Mouse (Mus musculus) liver, embryonic 13.5 days (tissue): ENCODE measurements at regions not wholly inside any gene's neighbourhood (a gene's known extent, or its start where the extent isn't known, plus 50 kb on each side); places are given as distances from the start of the nearest gene placed in this dataset.
A peak's percentile ranks its signal among the peaks of the same experiment; 100 is the strongest.

Source experiments
- ATAC-seq: fragments of 200-750 bp; cut with Nextera tagmentation; 2 replicates; pipeline ENCODE4 v1.8.0; 2017; ENCODE audit warnings: low read depth, mild to moderate bottlenecking, moderate number of reproducible peaks, moderate library complexity
- DNase-seq: peaks from one replicate; pipeline ENCODE4 v3.0.0; 2022
- H3K27ac ChIP-seq: fragments of 300-500 bp; sonication (generic); 2 replicates; pipeline ENCODE4 v1.5.1; 2015; ENCODE audit warnings: moderate library complexity, mild to moderate bottlenecking, inconsistent platforms
- H3K27me3 ChIP-seq: fragments of 300-500 bp; sonication (generic); 2 replicates; pipeline ENCODE4 v1.6.1; 2015; ENCODE audit warnings: mild to moderate bottlenecking, inconsistent platforms
- H3K36me3 ChIP-seq: fragments of 300-500 bp; sonication (generic); 2 replicates; pipeline ENCODE4 v1.6.1; 2015; ENCODE audit warnings: mild to moderate bottlenecking, inconsistent platforms
- H3K4me1 ChIP-seq: fragments of 300-500 bp; sonication (generic); replicated peaks from 2 replicates; pipeline ENCODE4 v1.6.1; 2015; ENCODE audit warnings: inconsistent platforms
- H3K4me2 ChIP-seq: fragments of 300-500 bp; sonication (generic); 2 replicates; pipeline ENCODE4 v1.6.1; 2015; ENCODE audit warnings: inconsistent platforms, mild to moderate bottlenecking, moderate library complexity
- H3K4me3 ChIP-seq: fragments of 300-500 bp; sonication (generic); replicated peaks from 2 replicates; pipeline ENCODE4 v1.5.1; 2015; ENCODE audit warnings: mild to moderate bottlenecking, inconsistent platforms
- H3K9ac ChIP-seq: fragments of 300-500 bp; sonication (generic); 2 replicates; pipeline ENCODE4 v1.6.1; 2015; ENCODE audit warnings: mild to moderate bottlenecking, inconsistent platforms
- H3K9me3 ChIP-seq: fragments of 300-500 bp; sonication (generic); replicated peaks from 2 replicates; pipeline ENCODE4 v1.6.1; 2016; ENCODE audit warnings: inconsistent platforms
- WGBS: fragments of 180-500 bp; shearing (Covaris S2); methylation state at CpG from one replicate; pipeline ENCODE4 v1.1.7; 2015; ENCODE audit not compliant: insufficient replicate concordance; 5-methylcytosine and 5-hydroxymethylcytosine counted together

- ATAC-seq = no peak
- Histone ChIP-seq H3K4me2 (no peak overlapping the region), H3K27ac (no peak overlapping the region), H3K27me3 (no peaks in the 10 kb centered on the region), H3K4me3 (no peak overlapping the region), H3K9ac (no peak overlapping the region), H3K36me3 (no peaks in the 10 kb centered on the region), H3K9me3 (no peaks in the 10 kb centered on the region), H3K4me1 (no peaks in the 10 kb centered on the region)
- DNase-seq = no peak
- 29% methylated on average over 5 of the region's 5 CpGs for WGBS
These were observed 205.7 kb upstream of the Runx1 start for GRCm38 (mm10) chr16:93031624-93032023.

GRCm38 (mm10) chr16:93028640-93029039, 202.7 kb upstream of the Runx1 start:
- Histone ChIP-seq H3K4me3 (no peak overlapping the region), H3K4me2 (no peak overlapping the region), H3K9me3 (no peaks in the 10 kb centered on the region), H3K27me3 (no peaks in the 10 kb centered on the region), H3K4me1 (no peaks in the 10 kb centered on the region), H3K27ac (no peak overlapping the region), H3K9ac (no peak overlapping the region), H3K36me3 (no peaks in the 10 kb centered on the region)
- WGBS = 25% methylated on average over 7 of the region's 7 CpGs
- ATAC-seq (no peak), DNase-seq (peak; percentile 13)

DNA sequence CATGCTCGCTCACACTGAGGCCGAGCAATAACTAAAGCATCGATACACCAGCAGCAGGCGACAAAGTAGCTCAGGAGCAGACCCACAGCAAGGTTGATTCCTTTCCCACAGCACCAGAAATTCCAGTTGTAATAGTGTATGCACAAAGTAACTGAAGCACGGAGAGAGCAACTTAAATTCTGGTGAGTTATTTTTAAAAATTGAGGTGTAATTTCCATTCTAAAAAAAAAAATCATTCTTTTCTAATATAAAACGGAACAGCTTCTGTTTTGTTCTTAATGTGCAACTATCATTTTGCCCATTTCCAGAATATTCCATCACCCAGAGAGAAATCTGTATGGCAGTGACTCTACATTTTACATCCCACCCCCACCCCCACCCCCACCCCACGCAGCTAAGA, 202.1 kb upstream of the Runx1 start:
- ATAC-seq (no peak), DNase-seq (no peak)
- Histone ChIP-seq H3K9me3 (no peaks in the 10 kb centered on the region), H3K9ac (no peak overlapping the region), H3K4me3 (no peak overlapping the region), H3K36me3 (no peaks in the 10 kb centered on the region), H3K4me2 (no peak overlapping the region), H3K27me3 (no peaks in the 10 kb centered on the region), H3K4me1 (no peaks in the 10 kb centered on the region), H3K27ac (no peak overlapping the region)
- WGBS = 74% methylated on average over 7 of the region's 7 CpGs

GRCm38 (mm10) chr16:93026094-93026648, 200.2 kb upstream of the Runx1 start:
- 58% methylated on average over 11 of the region's 11 CpGs for WGBS
- no peaks in the 10 kb centered on the region for H3K36me3 ChIP-seq
- H3K27ac ChIP-seq = no peak overlapping the region
- ATAC-seq (no peak), DNase-seq (no peak)
- H3K4me2 ChIP-seq = no peak overlapping the region
- H3K9me3 ChIP-seq = no peaks in the 10 kb centered on the region
- H3K4me3 ChIP-seq = no peak overlapping the region
- H3K4me1 ChIP-seq = no peaks in the 10 kb centered on the region
- no peaks in the 10 kb centered on the region for H3K27me3 ChIP-seq
- no peak overlapping the region for H3K9ac ChIP-seq

- 60% methylated on average over 7 of the region's 7 CpGs for WGBS
- H3K9ac ChIP-seq = no peak overlapping the region
- H3K36me3 ChIP-seq = no peaks in the 10 kb centered on the region
- 0 out of 2 replicates have a peak, but pooled peaks cover 5% of the 10 kb centered on the region for H3K27me3 ChIP-seq
- DNase-seq (no peak), ATAC-seq (no peak)
- no peak overlapping the region for H3K27ac ChIP-seq
- H3K9me3 ChIP-seq = no peaks in the 10 kb centered on the region
- H3K4me3 ChIP-seq = no peak overlapping the region
- no peak overlapping the region for H3K4me2 ChIP-seq
- no peaks in the 10 kb centered on the region for H3K4me1 ChIP-seq
These were observed 194.0 kb upstream of the Runx1 start for GRCm38 (mm10) chr16:93019800-93020555.

GRCm38 (mm10) chr16:93018766-93019165, 192.8 kb upstream of the Runx1 start:
- Histone ChIP-seq H3K27me3 (0 out of 2 replicates have a peak, but pooled peaks cover 5% of the 10 kb centered on the region), H3K4me2 (no peak overlapping the region), H3K36me3 (no peaks in the 10 kb centered on the region), H3K9ac (no peak overlapping the region), H3K9me3 (no peaks in the 10 kb centered on the region), H3K27ac (no peak overlapping the region), H3K4me1 (no peaks in the 10 kb centered on the region), H3K4me3 (no peak overlapping the region)
- 53% methylated on average over 5 of the region's 5 CpGs for WGBS
- DNase-seq (no peak), ATAC-seq (no peak)

GRCm38 (mm10) chr16:93017025-93017424, 191.1 kb upstream of the Runx1 start:
- no peak overlapping the region for H3K4me3 ChIP-seq
- no peaks in the 10 kb centered on the region for H3K36me3 ChIP-seq
- H3K27ac ChIP-seq = no peak overlapping the region
- WGBS = 77% methylated on average over 9 of the region's 9 CpGs
- H3K27me3 ChIP-seq = 0 out of 2 replicates have a peak, but pooled peaks cover 5% of the 10 kb centered on the region
- no peak for ATAC-seq
- no peaks in the 10 kb centered on the region for H3K9me3 ChIP-seq
- no peak overlapping the region for H3K9ac ChIP-seq
- no peak overlapping the region for H3K4me2 ChIP-seq
- no peaks in the 10 kb centered on the region for H3K4me1 ChIP-seq
- DNase-seq = no peak

GRCm38 (mm10) chr16:93015636-93016035, 189.7 kb upstream of the Runx1 start:
- H3K9me3 ChIP-seq = no peaks in the 10 kb centered on the region
- H3K9ac ChIP-seq = no peak overlapping the region
- ATAC-seq = no peak
- no peak for DNase-seq
- H3K27me3 ChIP-seq = 0 out of 2 replicates have a peak, but pooled peaks cover 5% of the 10 kb centered on the region
- no peaks in the 10 kb centered on the region for H3K36me3 ChIP-seq
- no peak overlapping the region for H3K4me3 ChIP-seq
- WGBS = 72% methylated on average over 6 of the region's 6 CpGs
- H3K27ac ChIP-seq = no peak overlapping the region
- H3K4me1 ChIP-seq = no peaks in the 10 kb centered on the region
- H3K4me2 ChIP-seq = no peak overlapping the region

GRCm38 (mm10) chr16:93014991-93015390, 189.0 kb upstream of the Runx1 start:
- Histone ChIP-seq H3K4me2 (no peak overlapping the region), H3K27me3 (0 out of 2 replicates have a peak, but pooled peaks cover under 1% of the 10 kb centered on the region), H3K27ac (no peak overlapping the region), H3K4me1 (no peaks in the 10 kb centered on the region), H3K36me3 (no peaks in the 10 kb centered on the region), H3K4me3 (no peak overlapping the region), H3K9me3 (no peaks in the 10 kb centered on the region), H3K9ac (no peak overlapping the region)
- DNase-seq (no peak), ATAC-seq (no peak)
- 77% methylated on average over 9 of the region's 9 CpGs for WGBS

DNA sequence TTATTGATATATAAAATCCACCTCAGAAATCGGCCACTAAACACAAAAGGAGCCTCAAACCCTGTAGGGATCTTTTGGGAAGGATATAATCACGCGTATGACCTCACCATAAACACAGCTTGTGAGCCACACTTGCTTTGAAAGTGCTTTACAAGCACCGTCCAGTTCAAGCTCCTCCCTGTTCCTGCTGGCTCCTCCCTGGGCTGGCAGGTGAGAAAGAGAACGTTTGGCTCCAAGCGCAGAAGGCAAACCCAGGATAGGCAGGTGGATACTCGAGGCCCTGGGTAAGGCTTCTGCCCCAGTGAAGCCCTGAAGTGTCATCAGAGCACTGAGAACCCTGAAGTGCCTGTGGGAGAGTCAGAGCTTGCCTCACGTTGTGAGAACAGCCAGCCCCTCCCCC, 187.9 kb upstream of the Runx1 start:
- DNase-seq (no peak), ATAC-seq (no peak)
- no peak overlapping the region for H3K9ac ChIP-seq
- H3K9me3 ChIP-seq = no peaks in the 10 kb centered on the region
- H3K4me2 ChIP-seq = no peak overlapping the region
- H3K36me3 ChIP-seq = no peaks in the 10 kb centered on the region
- 48% methylated on average over 8 of the region's 8 CpGs for WGBS
- H3K27ac ChIP-seq = no peak overlapping the region
- no peaks in the 10 kb centered on the region for H3K27me3 ChIP-seq
- H3K4me1 ChIP-seq = no peaks in the 10 kb centered on the region
- no peak overlapping the region for H3K4me3 ChIP-seq

DNA sequence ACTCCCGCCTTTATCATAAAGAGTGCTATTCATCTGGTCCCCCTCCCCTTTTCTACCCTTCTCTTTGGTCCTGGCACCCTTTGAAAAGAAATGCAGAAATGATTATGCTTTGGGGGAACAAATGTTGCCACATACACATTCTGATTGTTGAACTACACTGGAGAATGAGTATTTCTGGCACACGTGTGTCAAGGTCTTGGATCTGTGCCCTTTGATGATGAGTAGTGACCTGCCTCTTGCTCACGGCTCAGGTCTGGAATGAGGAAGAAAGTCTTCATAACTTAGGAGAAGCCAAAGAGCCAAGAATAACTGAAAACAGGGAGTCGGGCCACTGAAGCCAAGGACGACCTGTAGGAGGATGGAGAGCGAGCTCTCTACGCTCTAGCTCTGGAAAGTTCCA, 187.3 kb upstream of the Runx1 start:
- 61% methylated on average over 7 of the region's 7 CpGs for WGBS
- H3K4me1 ChIP-seq = no peaks in the 10 kb centered on the region
- no peaks in the 10 kb centered on the region for H3K27me3 ChIP-seq

DNA sequence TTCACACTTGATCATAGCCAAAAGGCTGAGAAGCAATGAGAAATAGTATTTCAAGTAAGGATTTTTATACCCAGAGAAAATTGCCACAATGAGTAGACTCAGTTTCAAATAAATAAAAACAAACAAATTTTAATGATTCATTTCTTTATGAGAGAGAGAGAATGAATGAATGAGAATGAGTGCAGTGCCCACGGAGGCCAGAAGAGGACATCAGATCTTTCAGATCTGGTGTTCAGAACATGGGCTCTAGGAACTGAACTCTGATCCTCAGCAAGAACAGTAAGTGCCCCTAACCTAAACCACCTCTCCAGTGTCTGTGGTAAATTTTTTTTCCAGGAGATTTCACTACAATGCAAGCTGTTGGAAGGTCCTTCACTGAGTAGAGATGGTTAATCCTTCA, 185.5 kb upstream of the Runx1 start:
- ATAC-seq (no peak), DNase-seq (no peak)
- no peak overlapping the region for H3K4me3 ChIP-seq
- no peak overlapping the region for H3K9ac ChIP-seq
- H3K4me2 ChIP-seq = no peak overlapping the region
- H3K9me3 ChIP-seq = no peaks in the 10 kb centered on the region
- 73% methylated on average over 1 of the region's 1 CpGs for WGBS
- peaks cover 10% of the 10 kb centered on the region for H3K27me3 ChIP-seq
- H3K36me3 ChIP-seq = no peaks in the 10 kb centered on the region
- no peak overlapping the region for H3K27ac ChIP-seq
- H3K4me1 ChIP-seq = no peaks in the 10 kb centered on the region

More for the DNA sequence above, 187.3 kb upstream of the Runx1 start:
- Histone ChIP-seq H3K4me2 (no peak overlapping the region), H3K36me3 (no peaks in the 10 kb centered on the region), H3K4me3 (no peak overlapping the region), H3K27ac (no peak overlapping the region), H3K9me3 (no peaks in the 10 kb centered on the region), H3K9ac (no peak overlapping the region)
- DNase-seq = no peak
- ATAC-seq = no peak
